Mouse (Mus musculus): ENCODE results near the gene Atp2b2. TPM values are rescaled to one million over a fixed set of nuclear protein-coding genes. Genes with fewer than 3 reads are reported as not detected.
A peak's percentile ranks its signal among the peaks of the same experiment; 100 is the strongest.

The Atp2b2 gene
- total and polyA plus RNA-seq, 3 experiments = 0.04 TPM; not detected in 2

DNA sequence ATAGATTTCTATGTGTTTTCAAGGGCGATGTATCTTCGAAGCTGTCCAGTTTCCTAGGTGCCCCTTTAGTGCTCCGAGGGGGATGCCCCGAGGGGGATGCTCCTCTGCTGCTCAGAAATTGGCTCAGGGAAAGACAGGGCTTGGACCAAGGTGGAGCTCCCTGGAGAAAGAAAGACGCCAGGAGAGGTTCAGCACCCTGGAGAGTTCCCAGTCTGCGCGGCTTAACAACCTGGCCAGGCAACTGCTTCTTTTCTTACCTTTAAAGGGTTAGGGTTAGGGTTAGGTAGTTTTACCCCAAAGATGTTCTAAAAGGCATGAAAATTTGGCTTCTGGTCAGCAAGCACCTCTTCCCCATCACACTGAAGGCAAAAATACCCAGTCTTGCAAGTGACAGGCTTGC, 44.7 kb upstream of the Atp2b2 start:
- Histone ChIP-seq H3K27me3 (ENCODE audit: control insufficient read depth in 1 of 2, insufficient read depth in 2 of 2, low read length in 2 of 2) (no peaks in the 10 kb centered on the region), H3K9ac (ENCODE audit: control insufficient read depth, low read depth, low read length, poor library complexity, severe bottlenecking) (no peak overlapping the region), H3K79me2 (ENCODE audit: control insufficient read depth, insufficient read depth, low read length, poor library complexity) (no peaks in the 10 kb centered on the region), H3K4me3 (ENCODE audit: control insufficient read depth in 1 of 2, insufficient read depth in 1 of 2, low read depth in 2 of 2, low read length in 2 of 2) (no peak overlapping the region), H3K4me1 (ENCODE audit: control insufficient read depth in 1 of 2, insufficient read depth in 2 of 2, low read length in 2 of 2) (no peaks in the 10 kb centered on the region), H3K36me3 (ENCODE audit: control insufficient read depth in 1 of 2, insufficient read depth in 2 of 2, low read length in 2 of 2) (no peaks in the 10 kb centered on the region), H3K27ac (ENCODE audit: control insufficient read depth, low read depth, low read length) (no peak overlapping the region), H3K9me3 (replicated peaks; ENCODE audit: insufficient read depth, low read length) (no peaks in the 10 kb centered on the region)
- peak; percentile 31 for DNase-seq (ENCODE audit: low read depth, low spot score)
- TF ChIP-seq KAT2A (conservative IDR thresholded peaks at IDR 0.05; ENCODE audit: low read depth, low read length) = no peak
- no peak for TF ChIP-seq NELFE (IDR thresholded peaks at IDR 0.05; ENCODE audit: low read depth, low read length)
- no peak for TF ChIP-seq ELF1 (IDR thresholded peaks at IDR 0.05; ENCODE audit: low read depth, low read length)
- no peak for TF ChIP-seq NRF1 (IDR thresholded peaks at IDR 0.05; ENCODE audit: insufficient read depth, low read depth, low read length, poor library complexity, severe bottlenecking)
- TF ChIP-seq USF1 (IDR thresholded peaks at IDR 0.05; ENCODE audit: low read depth, low read length) = no peak
- TF ChIP-seq MAX (IDR thresholded peaks at IDR 0.05; ENCODE audit: low read length) = no peak
- TF ChIP-seq ZC3H11A (IDR thresholded peaks at IDR 0.05; ENCODE audit: low read depth, low read length) = no peak
- no peak for TF ChIP-seq MXI1 (IDR thresholded peaks at IDR 0.05; ENCODE audit: low read depth, low read length)
- no peak for TF ChIP-seq MAFK (IDR thresholded peaks at IDR 0.05; ENCODE audit: borderline replicate concordance, low read depth, low read length)
- no peak for TF ChIP-seq TBP (IDR thresholded peaks at IDR 0.05; ENCODE audit: low read depth, low read length)
- no peak for TF ChIP-seq ZMIZ1 (IDR thresholded peaks at IDR 0.05; ENCODE audit: low read depth, low read length)
- TF ChIP-seq HCFC1 (IDR thresholded peaks at IDR 0.05; ENCODE audit: low read depth, low read length) = no peak
- no peak for TF ChIP-seq UBTF (IDR thresholded peaks at IDR 0.05; ENCODE audit: borderline replicate concordance, insufficient read depth, low read depth, low read length)

- Histone ChIP-seq H3K79me2 (ENCODE audit: control insufficient read depth, insufficient read depth, low read length, poor library complexity) (no peaks in the 10 kb centered on the region), H3K27ac (ENCODE audit: control insufficient read depth, low read depth, low read length) (no peak overlapping the region), H3K36me3 (ENCODE audit: control insufficient read depth in 1 of 2, insufficient read depth in 2 of 2, low read length in 2 of 2) (no peaks in the 10 kb centered on the region), H3K4me1 (ENCODE audit: control insufficient read depth in 1 of 2, insufficient read depth in 2 of 2, low read length in 2 of 2) (no peaks in the 10 kb centered on the region), H3K4me3 (ENCODE audit: control insufficient read depth in 1 of 2, insufficient read depth in 1 of 2, low read depth in 2 of 2, low read length in 2 of 2) (no peak overlapping the region), H3K9ac (ENCODE audit: control insufficient read depth, low read depth, low read length, poor library complexity, severe bottlenecking) (no peak overlapping the region), H3K9me3 (replicated peaks; ENCODE audit: insufficient read depth, low read length) (no peaks in the 10 kb centered on the region), H3K27me3 (ENCODE audit: control insufficient read depth in 1 of 2, insufficient read depth in 2 of 2, low read length in 2 of 2) (no peaks in the 10 kb centered on the region)
- no peak for DNase-seq (ENCODE audit: low read depth, low spot score)
- no peak for TF ChIP-seq TCF12 (IDR thresholded peaks at IDR 0.05; ENCODE audit: low read depth, low read length)
Measured at GRCm38 (mm10) chr6:114078556-114078955, 36.1 kb upstream of the Atp2b2 start.

DNA sequence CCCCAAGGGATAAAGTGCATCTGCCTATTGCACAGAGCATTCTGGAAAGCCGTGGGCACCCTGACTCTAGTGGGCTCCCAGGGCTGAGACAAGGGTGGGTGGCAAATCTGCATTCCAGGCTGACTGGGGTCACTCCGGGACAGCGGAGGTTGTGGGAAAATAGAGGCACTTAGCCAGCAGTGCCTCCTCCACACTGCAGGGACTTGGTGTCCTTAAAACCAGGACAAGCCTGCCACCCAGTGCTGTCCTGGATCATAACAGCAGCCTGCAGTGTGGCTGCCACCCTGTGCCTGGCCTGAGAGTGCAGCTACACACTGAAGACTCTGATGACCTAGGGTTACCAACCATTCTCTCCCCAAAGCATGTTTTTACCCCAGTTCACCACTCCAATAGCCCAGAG, 34.1 kb upstream of the Atp2b2 start:
- Histone ChIP-seq H3K4me1 (ENCODE audit: control insufficient read depth in 1 of 2, insufficient read depth in 2 of 2, low read length in 2 of 2) (no peaks in the 10 kb centered on the region), H3K9ac (ENCODE audit: control insufficient read depth, low read depth, low read length, poor library complexity, severe bottlenecking) (no peak overlapping the region), H3K79me2 (ENCODE audit: control insufficient read depth, insufficient read depth, low read length, poor library complexity) (no peaks in the 10 kb centered on the region), H3K27ac (ENCODE audit: control insufficient read depth, low read depth, low read length) (no peak overlapping the region), H3K4me3 (ENCODE audit: control insufficient read depth in 1 of 2, insufficient read depth in 1 of 2, low read depth in 2 of 2, low read length in 2 of 2) (no peak overlapping the region), H3K36me3 (ENCODE audit: control insufficient read depth in 1 of 2, insufficient read depth in 2 of 2, low read length in 2 of 2) (no peaks in the 10 kb centered on the region), H3K27me3 (ENCODE audit: control insufficient read depth in 1 of 2, insufficient read depth in 2 of 2, low read length in 2 of 2) (no peaks in the 10 kb centered on the region), H3K9me3 (replicated peaks; ENCODE audit: insufficient read depth, low read length) (no peaks in the 10 kb centered on the region)
- TF ChIP-seq SIN3A (IDR thresholded peaks at IDR 0.05; ENCODE audit: low read length) (no peak), MAZ (IDR thresholded peaks at IDR 0.05; ENCODE audit: low read depth, low read length) (no peak), MAFK (IDR thresholded peaks at IDR 0.05; ENCODE audit: borderline replicate concordance, low read depth, low read length) (no peak), TCF12 (IDR thresholded peaks at IDR 0.05; ENCODE audit: low read depth, low read length) (no peak), MAX (IDR thresholded peaks at IDR 0.05; ENCODE audit: low read length) (no peak), RCOR1 (IDR thresholded peaks at IDR 0.05; ENCODE audit: low read depth, low read length) (no peak), POLR2AphosphoS5 (IDR thresholded peaks at IDR 0.05; ENCODE audit: borderline replicate concordance, low read depth, low read length) (no peak), NRF1 (IDR thresholded peaks at IDR 0.05; ENCODE audit: insufficient read depth, low read depth, low read length, poor library complexity, severe bottlenecking) (no peak), CTCF (IDR thresholded peaks at IDR 0.05 in 2 of 3, conservative IDR thresholded peaks at IDR 0.05 in 1 of 3; ENCODE audit: control insufficient read depth in 1 of 3, insufficient read depth in 1 of 3, low read depth in 2 of 3, low read length in 3 of 3, poor library complexity in 1 of 3, severe bottlenecking in 1 of 3) (no peak), MXI1 (IDR thresholded peaks at IDR 0.05; ENCODE audit: low read depth, low read length) (no peak), CHD1 (IDR thresholded peaks at IDR 0.05; ENCODE audit: low read depth, low read length) (no peak), MYB (IDR thresholded peaks at IDR 0.05; ENCODE audit: low read depth, low read length) (no peak), USF2 (IDR thresholded peaks at IDR 0.05; ENCODE audit: borderline replicate concordance in 1 of 2, insufficient read depth in 1 of 2, low read depth in 1 of 2, low read length in 2 of 2) (no peak), SMC3 (IDR thresholded peaks at IDR 0.05; ENCODE audit: low read depth, low read length) (no peak), HCFC1 (IDR thresholded peaks at IDR 0.05; ENCODE audit: low read depth, low read length) (no peak), ELF1 (IDR thresholded peaks at IDR 0.05; ENCODE audit: low read depth, low read length) (no peak), POLR2A (IDR thresholded peaks at IDR 0.05; ENCODE audit: control insufficient read depth in 1 of 2, insufficient read depth in 1 of 2, low read depth in 1 of 2, low read length in 2 of 2, poor library complexity in 1 of 2) (no peak), GABPA (IDR thresholded peaks at IDR 0.05; ENCODE audit: low read depth, low read length) (no peak)
- no peak for DNase-seq (ENCODE audit: low read depth, low spot score)

Measured in MEL (cell line).